Mouse (Mus musculus): ENCODE results near the gene Rffl.

The Rffl gene

GRCm38 (mm10) chr11:82764438-82764924 is 106.5 kb downstream of the Rffl start:
- DNase-seq (ENCODE audit: low spot score), result no peak

- peak; percentile 83 for DNase-seq (ENCODE audit: low spot score)
These were observed 107.1 kb downstream of the Rffl start, which contains the start of the genes Cct6b and Zfp830 for GRCm38 (mm10) chr11:82763742-82764437. Gene Cct6b (minus strand): TSS chr11:82764321. Gene Zfp830 (plus strand): TSS chr11:82764345.

- no peak for DNase-seq (ENCODE audit: low spot score)
These were observed 107.7 kb downstream of the Rffl start for GRCm38 (mm10) chr11:82763261-82763660.

- no peak for DNase-seq (ENCODE audit: low spot score)
These were observed 108.7 kb downstream of the Rffl start for GRCm38 (mm10) chr11:82762286-82762829.

GRCm38 (mm10) chr11:82755919-82756318 is 115.1 kb downstream of the Rffl start:
- no peak for DNase-seq (ENCODE audit: low spot score)
